Mouse (Mus musculus): ENCODE measurements around the gene Tut1. TPM values are rescaled to one million over a fixed set of nuclear protein-coding genes. Genes with fewer than 3 reads are reported as not detected.

Gene Tut1
- polyA plus RNA-seq, 1 experiment, result 26.4 TPM

DNA sequence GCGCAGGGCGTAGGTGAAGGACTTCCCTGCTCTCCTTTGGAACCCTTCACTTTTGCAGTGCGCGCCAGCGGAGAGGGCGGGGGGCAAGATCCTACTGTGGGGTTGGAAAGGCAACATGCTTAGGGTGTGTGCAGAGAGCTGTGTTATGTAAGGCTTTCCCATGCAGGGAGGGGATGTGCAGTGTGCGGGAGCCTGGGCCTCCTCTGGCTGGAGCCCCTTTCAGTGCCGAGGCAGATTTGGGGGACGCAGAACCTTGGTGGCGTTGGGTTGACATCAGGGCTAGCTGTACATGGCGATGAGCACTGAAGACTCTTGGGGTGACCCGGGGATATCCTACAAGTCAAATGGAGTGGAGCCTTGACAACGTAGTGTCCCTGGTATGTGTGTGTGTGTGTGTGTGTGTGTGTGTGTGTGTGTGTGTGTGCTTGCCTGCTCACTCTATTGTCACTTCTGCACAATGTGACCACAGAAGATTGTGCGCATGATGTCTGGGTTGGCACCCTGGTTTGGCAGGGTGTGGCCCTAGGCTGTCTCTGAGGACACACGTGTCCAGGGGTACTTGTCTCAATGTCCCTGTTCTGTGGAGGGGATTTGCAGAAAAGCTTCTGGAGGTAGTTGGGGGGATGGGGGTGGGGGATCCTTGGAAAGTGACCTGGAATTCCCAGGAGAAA is 36.9 kb downstream of the Tut1 start:
- Histone ChIP-seq H3K27ac (ENCODE audit: insufficient read depth, low read length) (peak overlapping the region; percentile 29), H3K36me3 (ENCODE audit: control insufficient read depth, insufficient read depth, low read length, poor library complexity, severe bottlenecking) (no peaks in the 10 kb centered on the region), H3K4me3 (ENCODE audit: low read depth, low read length) (peak overlapping the region; percentile 60), H3K9ac (ENCODE audit: low read depth, poor library complexity, severe bottlenecking) (peak overlapping the region; percentile 65), H3K27me3 (ENCODE audit: control insufficient read depth, insufficient read depth, low read length, poor library complexity, severe bottlenecking) (no peaks in the 10 kb centered on the region), H3K9me3 (replicated peaks; ENCODE audit: control insufficient read depth, insufficient read depth, low read length, poor library complexity, severe bottlenecking) (no peaks in the 10 kb centered on the region), H3K4me1 (ENCODE audit: control insufficient read depth, insufficient read depth, low read length) (peaks cover 8% of the 10 kb centered on the region)
- no peak for TF ChIP-seq CTCF (IDR thresholded peaks at IDR 0.05; ENCODE audit: low read depth, low read length)
- no peak for TF ChIP-seq POLR2A (IDR thresholded peaks at IDR 0.05; ENCODE audit: insufficient read depth, low read length)
- no peak for TF ChIP-seq EP300 (IDR thresholded peaks at IDR 0.05; ENCODE audit: insufficient read depth, low read depth, low read length)

DNA sequence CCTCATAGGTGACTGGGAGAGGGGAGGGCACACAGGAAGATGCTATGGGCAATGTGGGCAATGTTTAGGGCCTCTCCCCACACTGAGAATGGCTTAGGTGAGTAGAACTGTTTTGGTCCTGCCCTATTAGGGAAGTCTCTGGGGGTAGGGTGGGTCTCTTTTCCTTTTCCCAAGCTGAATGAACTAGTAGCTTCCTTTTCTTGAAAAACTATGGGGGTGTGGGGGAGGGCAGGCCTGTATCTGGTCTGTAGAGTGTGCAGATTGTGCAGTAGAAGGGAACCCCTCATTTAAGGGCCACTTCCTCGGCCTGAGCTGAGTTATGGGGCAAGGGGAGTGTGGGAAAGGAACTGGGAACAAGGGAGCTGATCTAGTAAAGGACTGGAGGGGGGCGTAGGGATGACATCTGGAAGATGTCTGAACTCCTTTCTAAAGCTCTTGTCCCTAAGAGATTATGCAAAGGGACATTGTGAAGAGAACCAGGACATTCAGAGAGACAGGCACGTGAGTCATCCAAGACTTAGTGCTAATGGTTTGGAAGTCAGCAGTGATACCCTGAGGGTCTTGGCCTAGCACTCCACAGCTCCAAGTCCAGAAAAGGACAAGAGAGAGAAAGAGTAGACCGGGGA is 37.7 kb downstream of the Tut1 start:
- Histone ChIP-seq H3K4me1 (ENCODE audit: control insufficient read depth, insufficient read depth, low read length) (peaks cover 8% of the 10 kb centered on the region), H3K36me3 (ENCODE audit: control insufficient read depth, insufficient read depth, low read length, poor library complexity, severe bottlenecking) (no peaks in the 10 kb centered on the region), H3K27ac (ENCODE audit: insufficient read depth, low read length) (peak overlapping the region; percentile 46; the same call in 1 of the 2 replicates), H3K9ac (ENCODE audit: low read depth, poor library complexity, severe bottlenecking) (peak overlapping the region; percentile 31; the same call in 1 of the 2 replicates), H3K4me3 (ENCODE audit: low read depth, low read length) (no peak overlapping the region), H3K9me3 (replicated peaks; ENCODE audit: control insufficient read depth, insufficient read depth, low read length, poor library complexity, severe bottlenecking) (no peaks in the 10 kb centered on the region), H3K27me3 (ENCODE audit: control insufficient read depth, insufficient read depth, low read length, poor library complexity, severe bottlenecking) (no peaks in the 10 kb centered on the region)
- TF ChIP-seq POLR2A (IDR thresholded peaks at IDR 0.05; ENCODE audit: insufficient read depth, low read length), result no peak
- TF ChIP-seq CTCF (IDR thresholded peaks at IDR 0.05; ENCODE audit: low read depth, low read length), result no peak
- TF ChIP-seq EP300 (IDR thresholded peaks at IDR 0.05; ENCODE audit: insufficient read depth, low read depth, low read length), result no peak

DNA sequence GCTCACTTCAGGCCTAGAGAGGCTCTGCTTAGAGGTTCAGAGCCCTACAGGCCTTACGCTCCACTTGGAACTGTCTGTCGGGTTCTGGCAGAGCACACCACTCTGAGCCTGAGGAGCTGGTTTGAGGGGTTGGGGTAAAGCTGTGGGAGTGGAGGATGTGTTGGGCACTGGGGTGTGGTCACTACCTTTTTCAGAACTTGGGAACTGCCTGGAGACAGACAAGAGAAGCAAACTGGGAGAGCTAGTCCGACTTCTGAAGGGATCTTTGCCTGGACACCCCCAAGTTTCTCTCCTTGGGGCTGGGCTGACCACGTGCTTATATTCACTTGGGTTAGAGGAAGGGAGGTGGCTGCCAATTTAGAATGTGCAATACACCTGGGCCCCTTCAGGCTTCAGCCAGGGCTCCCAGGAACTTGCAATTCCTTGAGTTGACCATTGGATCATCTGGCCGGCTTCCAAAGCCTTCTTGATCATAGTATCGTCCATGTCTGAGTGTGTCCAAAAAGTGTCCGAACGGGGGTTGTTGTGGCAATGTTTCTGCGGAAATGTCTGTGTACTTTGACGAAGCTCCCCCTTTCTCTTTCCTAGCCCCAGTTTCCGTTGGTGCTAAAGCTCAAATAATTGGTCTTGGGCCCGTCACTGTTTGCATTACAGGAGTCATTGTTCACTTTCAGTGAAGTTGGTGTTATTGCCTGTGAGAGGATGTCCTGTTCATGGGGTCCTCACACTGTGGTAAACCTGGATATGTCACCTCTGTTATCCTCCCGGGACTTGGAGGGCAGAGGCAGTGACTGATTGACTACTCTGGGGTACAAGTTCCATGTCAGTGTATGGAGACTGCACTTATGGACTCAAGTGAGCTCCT is 38.5 kb downstream of the Tut1 start:
- no peaks in the 10 kb centered on the region for H3K36me3 ChIP-seq (ENCODE audit: control insufficient read depth, insufficient read depth, low read length, poor library complexity, severe bottlenecking)
- H3K4me3 ChIP-seq (ENCODE audit: low read depth, low read length), result no peak overlapping the region
- H3K27me3 ChIP-seq (ENCODE audit: control insufficient read depth, insufficient read depth, low read length, poor library complexity, severe bottlenecking), result no peaks in the 10 kb centered on the region
- TF ChIP-seq EP300 (IDR thresholded peaks at IDR 0.05; ENCODE audit: insufficient read depth, low read depth, low read length) (no peak), POLR2A (IDR thresholded peaks at IDR 0.05; ENCODE audit: insufficient read depth, low read length) (no peak), CTCF (IDR thresholded peaks at IDR 0.05; ENCODE audit: low read depth, low read length) (no peak)
- peaks cover 8% of the 10 kb centered on the region for H3K4me1 ChIP-seq (ENCODE audit: control insufficient read depth, insufficient read depth, low read length)
- no peaks in the 10 kb centered on the region for H3K9me3 ChIP-seq (replicated peaks; ENCODE audit: control insufficient read depth, insufficient read depth, low read length, poor library complexity, severe bottlenecking)
- H3K27ac ChIP-seq (ENCODE audit: insufficient read depth, low read length), result peak overlapping the region; percentile 46; the same call in 1 of the 2 replicates
- peak overlapping the region; percentile 31; the same call in 1 of the 2 replicates for H3K9ac ChIP-seq (ENCODE audit: low read depth, poor library complexity, severe bottlenecking)

DNA sequence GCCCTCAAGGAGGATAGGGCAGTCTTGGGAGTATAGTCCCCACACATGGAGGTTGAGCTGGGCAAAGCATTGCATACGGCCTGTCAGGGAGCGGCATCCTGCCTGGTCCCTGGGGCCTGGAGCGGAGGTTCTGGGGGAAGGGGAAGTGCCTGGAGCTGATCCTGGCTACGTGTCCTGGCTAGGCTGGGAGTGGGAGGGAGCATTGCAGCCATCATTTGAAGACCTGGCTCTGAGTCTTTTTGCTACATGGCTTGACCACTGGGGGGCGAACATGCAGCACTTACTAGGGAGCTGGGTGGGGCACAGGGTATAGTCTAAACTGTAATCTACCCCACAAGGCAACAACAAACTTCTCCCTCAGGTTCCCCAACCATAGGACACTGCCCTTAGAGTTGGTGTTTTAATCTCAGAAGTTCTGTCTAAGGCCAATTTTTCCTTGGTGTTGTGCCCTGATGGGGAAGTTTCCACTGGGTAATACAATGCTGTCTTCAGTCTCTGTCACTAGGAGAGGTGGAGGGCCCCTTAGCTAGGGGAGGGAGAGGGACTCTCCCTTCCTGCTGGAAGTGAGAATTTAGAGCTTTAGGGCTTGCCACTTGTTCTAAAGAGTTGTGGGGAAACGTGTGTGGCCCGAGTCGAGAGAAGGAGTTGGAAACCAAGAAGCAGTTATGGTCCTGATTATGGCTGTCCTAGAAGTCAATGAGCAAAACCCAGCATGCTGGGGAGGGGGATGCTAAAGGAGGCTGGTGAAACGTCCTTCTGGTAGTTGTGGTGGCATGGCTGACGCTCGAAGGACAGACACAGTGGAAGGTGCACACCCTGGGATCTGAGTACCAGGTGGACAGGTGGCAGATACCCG is 39.4 kb downstream of the Tut1 start:
- H3K36me3 ChIP-seq (ENCODE audit: control insufficient read depth, insufficient read depth, low read length, poor library complexity, severe bottlenecking), result no peaks in the 10 kb centered on the region
- peaks cover 8% of the 10 kb centered on the region for H3K4me1 ChIP-seq (ENCODE audit: control insufficient read depth, insufficient read depth, low read length)
- TF ChIP-seq CTCF (IDR thresholded peaks at IDR 0.05; ENCODE audit: low read depth, low read length) (peak; percentile 87), POLR2A (IDR thresholded peaks at IDR 0.05; ENCODE audit: insufficient read depth, low read length) (no peak), EP300 (IDR thresholded peaks at IDR 0.05; ENCODE audit: insufficient read depth, low read depth, low read length) (0 out of 2 replicates have a peak, but pooled peaks have one; percentile 39)
- H3K9me3 ChIP-seq (replicated peaks; ENCODE audit: control insufficient read depth, insufficient read depth, low read length, poor library complexity, severe bottlenecking), result no peaks in the 10 kb centered on the region
- no peak overlapping the region for H3K9ac ChIP-seq (ENCODE audit: low read depth, poor library complexity, severe bottlenecking)
- no peaks in the 10 kb centered on the region for H3K27me3 ChIP-seq (ENCODE audit: control insufficient read depth, insufficient read depth, low read length, poor library complexity, severe bottlenecking)
- no peak overlapping the region for H3K4me3 ChIP-seq (ENCODE audit: low read depth, low read length)
- H3K27ac ChIP-seq (ENCODE audit: insufficient read depth, low read length), result peak overlapping the region; percentile 5; the same call in 1 of the 2 replicates

DNA sequence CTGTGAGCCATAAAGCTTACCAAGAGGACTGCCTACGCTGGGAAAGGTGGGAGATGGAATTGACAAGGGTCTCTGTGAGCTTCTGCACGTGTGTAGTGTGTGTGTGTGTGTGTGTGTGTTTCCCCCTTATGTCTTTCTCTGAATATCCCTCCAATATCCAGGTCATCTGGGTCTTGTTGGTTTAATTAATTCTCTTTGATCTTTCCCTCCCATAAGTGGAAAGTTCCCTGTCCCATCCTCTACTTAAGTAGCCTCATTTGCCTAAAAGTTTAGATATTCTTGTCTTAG is 39.9 kb downstream of the Tut1 start:
- Histone ChIP-seq H3K27ac (ENCODE audit: insufficient read depth, low read length) (no peak overlapping the region), H3K9me3 (replicated peaks; ENCODE audit: control insufficient read depth, insufficient read depth, low read length, poor library complexity, severe bottlenecking) (no peaks in the 10 kb centered on the region), H3K36me3 (ENCODE audit: control insufficient read depth, insufficient read depth, low read length, poor library complexity, severe bottlenecking) (no peaks in the 10 kb centered on the region), H3K4me3 (ENCODE audit: low read depth, low read length) (no peak overlapping the region), H3K27me3 (ENCODE audit: control insufficient read depth, insufficient read depth, low read length, poor library complexity, severe bottlenecking) (no peaks in the 10 kb centered on the region), H3K9ac (ENCODE audit: low read depth, poor library complexity, severe bottlenecking) (no peak overlapping the region), H3K4me1 (ENCODE audit: control insufficient read depth, insufficient read depth, low read length) (peaks cover 8% of the 10 kb centered on the region)
- TF ChIP-seq CTCF (IDR thresholded peaks at IDR 0.05; ENCODE audit: low read depth, low read length) (no peak), POLR2A (IDR thresholded peaks at IDR 0.05; ENCODE audit: insufficient read depth, low read length) (no peak), EP300 (IDR thresholded peaks at IDR 0.05; ENCODE audit: insufficient read depth, low read depth, low read length) (no peak)
